24 mouse cellular contexts compared by ENCODE assay signal in genomic region chr16:35772598-35772997, GRCm38 (mm10). TPM values are rescaled to one million over a fixed set of nuclear protein-coding genes. Genes with fewer than 3 reads are reported as not detected.
A peak's percentile ranks its signal among the peaks of the same experiment; 100 is the strongest.
DNase-seq lines count a peak whose midpoint lies in the region; ATAC-seq and TF ChIP-seq lines count a peak whose summit lies in the region.
"Had no signal": no experiment of that assay in that cellular context is flagged by ENCODE, and none has a peak within 500 bp of the region (broad histone marks: within the 10 kb centered on the region; RNA-seq: fewer than 3 reads in every experiment).

No protein-coding gene starts in this region.

- intact Hi-C loops in heart, adult 2 months (cut with DNase I) = no loop called here

- no peak for TF ChIP-seq POLR2A in heart, adult 2 months (IDR thresholded peaks at IDR 0.05; ENCODE audit: insufficient read depth, low read depth, low read length)

- in situ Hi-C loops in ES-E14 (cut with MboI; ENCODE audit: low sequenced_read_pairs in 2 of 2, unreplicated experiment in 2 of 2) = no loop called here

- H3K4me1 ChIP-seq in E14TG2a.4 (replicated peaks; ENCODE audit: low read depth, low read length) = peaks cover 68% of the 10 kb centered on the region
- peaks cover 6 to 10% of the 10 kb centered on the region in 2 experiments; a peak in 2 of 4 replicates for H3K4me1 ChIP-seq in ES-E14 (ENCODE audit: control insufficient read depth in 2 of 2, insufficient read depth in 2 of 2, low read length in 2 of 2, poor library complexity in 1 of 2)
- H3K4me1 ChIP-seq in liver, embryonic 15.5 days (replicated peaks) = peaks cover 49% of the 10 kb centered on the region
- H3K4me1 ChIP-seq in heart, adult 2 months (ENCODE audit: control insufficient read depth, insufficient read depth, low read length) = no peaks in the 10 kb centered on the region; the same call in 1 of the 2 replicates

- H3K27me3 ChIP-seq in E14TG2a.4 (ENCODE audit: insufficient read depth, low read length) = no peaks in the 10 kb centered on the region; the same call in 1 of the 2 replicates
- no peaks in the 10 kb centered on the region for H3K27me3 ChIP-seq in liver, embryonic 15.5 days
- H3K27me3 ChIP-seq in heart, adult 2 months (ENCODE audit: control insufficient read depth, insufficient read depth, low read length) = no peaks in the 10 kb centered on the region
- H3K27me3 ChIP-seq: embryonic facial prominence, embryonic 13.5 days; forebrain, embryonic 13.5 days; midbrain, embryonic 15.5 days; neural tube, embryonic 12.5 days had no signal

- H3K4me3 ChIP-seq in E14TG2a.4 (replicated peaks; ENCODE audit: low read length) (peak overlapping the region; percentile 95), ES-E14 (ENCODE audit: insufficient read depth in 1 of 2, low read depth in 1 of 2, low read length in 2 of 2, poor library complexity in 1 of 2, severe bottlenecking in 1 of 2) (peak overlapping the region; percentile 85 to 97)
- H3K4me3 ChIP-seq in liver, embryonic 15.5 days (replicated peaks) = no peak overlapping the region
- H3K4me3 ChIP-seq in heart, adult 2 months = no peak overlapping the region
- H3K4me3 ChIP-seq: embryonic facial prominence, embryonic 13.5 days; forebrain, embryonic 13.5 days; gastrocnemius, adult 2 months; limb, embryonic 10.5 days; midbrain, embryonic 15.5 days; neural tube, embryonic 12.5 days had no signal

- no peak overlapping the region for H3K27ac ChIP-seq in ES-E14 (ENCODE audit: insufficient read depth, low read depth, low read length, poor library complexity, severe bottlenecking)
- no peak overlapping the region for H3K27ac ChIP-seq in liver, embryonic 15.5 days (replicated peaks)
- H3K27ac ChIP-seq in heart, adult 2 months = no peak overlapping the region
- H3K27ac ChIP-seq: embryonic facial prominence, embryonic 13.5 days; forebrain, embryonic 13.5 days; gastrocnemius, adult 2 months; hindbrain, embryonic 14.5 days; kidney, postnatal 0 days; limb, embryonic 10.5 days; midbrain, embryonic 15.5 days; neural tube, embryonic 12.5 days had no signal

- H3K36me3 ChIP-seq in E14TG2a.4 (ENCODE audit: insufficient read depth, low read length) (peaks cover 42% of the 10 kb centered on the region), ES-E14 (ENCODE audit: control insufficient read depth, insufficient read depth, low read length, poor library complexity, severe bottlenecking) (peaks cover 5% of the 10 kb centered on the region)
- peaks cover 9% of the 10 kb centered on the region for H3K36me3 ChIP-seq in liver, embryonic 15.5 days (replicated peaks)
- peaks cover 7% of the 10 kb centered on the region for H3K36me3 ChIP-seq in heart, adult 2 months (ENCODE audit: control insufficient read depth, insufficient read depth, low read length)
- H3K36me3 ChIP-seq: embryonic facial prominence, embryonic 13.5 days; midbrain, embryonic 15.5 days; neural tube, embryonic 12.5 days had no signal

- DNase-seq in ES-E14 (ENCODE audit: low read depth, low spot score) (peak; percentile 87), ZHBTc4 (ENCODE audit: low read depth, low spot score) (peak; percentile 96)
- DNase-seq in spleen, adult 12 weeks (ENCODE audit: low spot score) = no peak
- DNase-seq in heart, adult 2 months = no peak
- DNase-seq: adrenal gland, adult 8-10 months; cerebellum, adult 2 months; cerebellum, postnatal 36 days; embryo, embryonic 11 days; gastrocnemius, adult 2 months; heart, postnatal 36 days; kidney, adult 2 months; lung, postnatal 4 days; right cerebral cortex, postnatal 25 days; thymus, postnatal 25 days had no signal

- H3K4me2 ChIP-seq in liver, embryonic 15.5 days = no peak overlapping the region; the same call in 1 of the 2 replicates
- H3K4me2 ChIP-seq: embryonic facial prominence, embryonic 13.5 days; forebrain, embryonic 13.5 days; hindbrain, embryonic 14.5 days; midbrain, embryonic 15.5 days; neural tube, embryonic 12.5 days had no signal

- no peak for TF ChIP-seq CTCF in E14TG2a.4 (conservative IDR thresholded peaks at IDR 0.05; ENCODE audit: low read length)
- TF ChIP-seq CTCF in heart, adult 2 months (IDR thresholded peaks at IDR 0.05) = no peak

- peaks cover 5% of the 10 kb centered on the region; the same call in 1 of the 2 replicates for H3K79me2 ChIP-seq in heart, adult 2 months (replicated peaks; ENCODE audit: control insufficient read depth, insufficient read depth, low read length)

- WGBS in liver, embryonic 15.5 days (ENCODE audit: insufficient replicate concordance) = 64% methylated on average over 5 of the region's 5 CpGs
- 76% methylated on average over 5 of the region's 5 CpGs for WGBS in heart, adult 2 months

- TF ChIP-seq EP300 in heart, adult 2 months (IDR thresholded peaks at IDR 0.05; ENCODE audit: insufficient read depth, low read depth, low read length) = no peak

- peak overlapping the region; percentile 76 for H3K9ac ChIP-seq in ES-E14 (ENCODE audit: insufficient read depth, low read depth, low read length, poor library complexity, severe bottlenecking)
- H3K9ac ChIP-seq in liver, embryonic 15.5 days = peak overlapping the region; percentile 19; the same call in 1 of the 2 replicates
- no peak overlapping the region for H3K9ac ChIP-seq in heart, adult 2 months (ENCODE audit: low read depth, low read length)
- H3K9ac ChIP-seq: embryonic facial prominence, embryonic 13.5 days; forebrain, embryonic 13.5 days; hindbrain, embryonic 14.5 days; midbrain, embryonic 15.5 days; neural tube, embryonic 12.5 days had no signal

- no peak for ATAC-seq in liver, embryonic 15.5 days (ENCODE audit: insufficient read depth)
- no peak for ATAC-seq in inflammation-experienced regulatory T-cells, adult 6 months
- ATAC-seq: forebrain, embryonic 13.5 days; midbrain, embryonic 15.5 days had no signal

- no peaks in the 10 kb centered on the region for H3K9me3 ChIP-seq in E14TG2a.4 (ENCODE audit: low read length)
- no peaks in the 10 kb centered on the region for H3K9me3 ChIP-seq in ES-E14 (ENCODE audit: control insufficient read depth, insufficient read depth, low read depth, low read length)
- no peaks in the 10 kb centered on the region for H3K9me3 ChIP-seq in liver, embryonic 15.5 days (replicated peaks)
- H3K9me3 ChIP-seq: embryonic facial prominence, embryonic 13.5 days; forebrain, embryonic 13.5 days; limb, embryonic 10.5 days; midbrain, embryonic 15.5 days; neural tube, embryonic 12.5 days had no signal

TF ChIP-seq in ES-E14, 5 proteins besides CTCF, POLR2A, EP300 and RAD21:
- TF ChIP-seq MAFK (IDR thresholded peaks at IDR 0.05; ENCODE audit: insufficient read depth, low read depth, low read length) (no peak), ZNF384 (IDR thresholded peaks at IDR 0.05; ENCODE audit: low read depth, low read length) (no peak), ZC3H11A (IDR thresholded peaks at IDR 0.05; ENCODE audit: borderline replicate concordance, low read depth, low read length) (no peak), HCFC1 (IDR thresholded peaks at IDR 0.05; ENCODE audit: borderline replicate concordance, insufficient read depth, low read length) (no peak), CHD2 (IDR thresholded peaks at IDR 0.05; ENCODE audit: low read depth, low read length) (no peak)

RNA-seq across cellular contexts. Expression of gene Hspbap1, which starts 2.4 kb away (rescaled TPM):
- total RNA-seq in ES-E14 (2012; rRNA removed) = 71.9 and 73.5 TPM in 2 replicates
- polyA plus RNA-seq in liver, embryonic 15.5 days (2015; fragmentation: Nextera tagmentation; extraction: Ambion mirVana) = 16.1 and 18.7 TPM in 2 replicates
- 10 to 100 TPM; 20.7 to 25.2 (median 21.8) TPM for polyA plus RNA-seq in inflammation-experienced regulatory T-cells, adult 6 months (2017; shearing (Covaris generic))
- 1 to 10 TPM; 2.5 to 2.6 TPM for total RNA-seq in heart, adult 2 months (2021)
- 2.1 and 3.1 TPM in 2 replicates for polyA plus RNA-seq in heart, adult 2 months (2012; rRNA removed)

RNA-seq across cellular contexts. Expression of gene Dirc2, which starts 3.4 kb away (rescaled TPM):
- 30.4 and 53.5 TPM in 2 replicates for total RNA-seq in ES-E14 (2012; rRNA removed)
- polyA plus RNA-seq in liver, embryonic 15.5 days (2015; fragmentation: Nextera tagmentation; extraction: Ambion mirVana) = 5.0 and 5.3 TPM in 2 replicates
- 1 to 10 TPM; 1.4 to 4.9 (median 1.9) TPM for polyA plus RNA-seq in inflammation-experienced regulatory T-cells, adult 6 months (2017; shearing (Covaris generic))
- 10 to 100 TPM; 49.9 to 61.9 TPM for total RNA-seq in heart, adult 2 months (2021)
- 43.2 and 67.5 TPM in 2 replicates for polyA plus RNA-seq in heart, adult 2 months (2012; rRNA removed)

Comparison
In these comparisons a context has a peak if more than half of its experiments do, and no peak if none do; other contexts are left out.
1. H3K4me3 ChIP-seq: peak in E14TG2a.4 (single experiment) and ES-E14 (2 of 2); none in liver, embryonic 15.5 days (single experiment) and heart, adult 2 months (single experiment).
2. DNase-seq: peak in ES-E14 (single experiment) and ZHBTc4 (single experiment); none in spleen, adult 12 weeks (single experiment) and heart, adult 2 months (0 of 2).